Mouse (Mus musculus): Measurements from ENCODE around the gene Car3. TPM values are rescaled to one million over a fixed set of nuclear protein-coding genes. Genes with fewer than 3 reads are reported as not detected.

Gene Car3
- polyA plus RNA-seq, 1 experiment from 2014 or later, result 1.2 TPM

GRCm38 (mm10) chr3:14892991-14893390, 29.7 kb downstream of the Car3 start:
- no peak overlapping the region for H3K9ac ChIP-seq (replicated peaks; ENCODE audit: low read depth, low read length)
- H3K4me1 ChIP-seq (replicated peaks; ENCODE audit: control insufficient read depth, insufficient read depth, low read length), result no peaks in the 10 kb centered on the region

DNA sequence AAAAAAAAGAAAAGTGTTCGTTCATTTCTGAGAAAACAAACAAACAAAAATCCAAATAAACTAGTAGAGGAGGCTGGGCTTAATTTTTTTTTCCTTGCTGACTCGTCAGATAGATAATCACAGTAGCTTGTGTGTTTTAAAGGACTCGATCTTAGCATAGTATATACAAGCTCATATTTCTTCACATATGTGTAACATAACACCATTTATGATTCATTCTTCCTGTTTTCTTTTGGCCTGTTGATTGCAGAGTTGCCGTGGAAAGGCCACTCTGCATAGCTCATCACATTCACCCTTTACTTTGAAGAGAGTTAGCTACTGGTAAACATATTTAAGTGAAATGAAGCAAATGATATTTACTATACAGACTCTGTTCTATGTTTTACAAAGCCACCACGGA, 30.4 kb downstream of the Car3 start:
- Histone ChIP-seq H3K4me2 (ENCODE audit: low read length) (no peak overlapping the region), H3K36me3 (ENCODE audit: control insufficient read depth, insufficient read depth) (no peaks in the 10 kb centered on the region), H3K27me3 (replicated peaks; ENCODE audit: control insufficient read depth, insufficient read depth, low read length) (no peaks in the 10 kb centered on the region), H3K9ac (replicated peaks; ENCODE audit: low read depth, low read length) (no peak overlapping the region), H3K27ac (ENCODE audit: low read length) (no peak overlapping the region), H3K9me3 (ENCODE audit: control insufficient read depth, low read length) (no peaks in the 10 kb centered on the region), H3K4me1 (replicated peaks; ENCODE audit: control insufficient read depth, insufficient read depth, low read length) (no peaks in the 10 kb centered on the region), H3K4me3 (replicated peaks; ENCODE audit: low read length) (no peak overlapping the region)
- 76% methylated on average over 5 of the region's 5 CpGs for WGBS
- ATAC-seq, result no peak

More at GRCm38 (mm10) chr3:14892991-14893390, 29.7 kb downstream of the Car3 start:
- Histone ChIP-seq H3K36me3 (ENCODE audit: control insufficient read depth, insufficient read depth) (no peaks in the 10 kb centered on the region), H3K9me3 (ENCODE audit: control insufficient read depth, low read length) (no peaks in the 10 kb centered on the region), H3K27me3 (replicated peaks; ENCODE audit: control insufficient read depth, insufficient read depth, low read length) (no peaks in the 10 kb centered on the region), H3K27ac (ENCODE audit: low read length) (no peak overlapping the region), H3K4me2 (ENCODE audit: low read length) (no peak overlapping the region), H3K4me3 (replicated peaks; ENCODE audit: low read length) (no peak overlapping the region)
- no peak for ATAC-seq
- 84% methylated on average over 3 of the region's 3 CpGs for WGBS

DNA sequence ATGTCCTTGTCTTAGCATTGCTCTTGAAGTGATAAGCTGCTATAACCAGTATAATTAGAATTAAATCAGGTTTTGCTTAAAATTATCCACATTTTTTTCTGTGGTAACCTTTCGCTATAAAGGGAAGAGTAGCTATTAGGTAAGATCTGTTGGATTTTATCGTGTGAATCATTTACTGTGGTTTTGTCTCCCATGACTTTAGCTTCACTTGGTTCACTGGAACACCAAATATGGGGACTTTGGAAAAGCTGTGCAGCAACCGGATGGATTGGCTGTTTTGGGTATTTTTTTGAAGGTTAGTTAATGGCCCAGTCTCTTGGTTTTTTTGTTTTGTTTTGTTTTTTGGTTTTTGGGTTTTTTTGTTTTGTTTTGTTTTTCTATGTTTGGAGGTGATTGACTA, 32.0 kb downstream of the Car3 start:
- Histone ChIP-seq H3K4me1 (replicated peaks; ENCODE audit: control insufficient read depth, insufficient read depth, low read length) (no peaks in the 10 kb centered on the region), H3K9me3 (ENCODE audit: control insufficient read depth, low read length) (no peaks in the 10 kb centered on the region), H3K27me3 (replicated peaks; ENCODE audit: control insufficient read depth, insufficient read depth, low read length) (no peaks in the 10 kb centered on the region), H3K36me3 (ENCODE audit: control insufficient read depth, insufficient read depth) (no peaks in the 10 kb centered on the region), H3K27ac (ENCODE audit: low read length) (no peak overlapping the region), H3K4me3 (replicated peaks; ENCODE audit: low read length) (no peak overlapping the region), H3K9ac (replicated peaks; ENCODE audit: low read depth, low read length) (no peak overlapping the region), H3K4me2 (ENCODE audit: low read length) (no peak overlapping the region)
- ATAC-seq, result no peak
- WGBS, result 93% methylated on average over 3 of the region's 3 CpGs

DNA sequence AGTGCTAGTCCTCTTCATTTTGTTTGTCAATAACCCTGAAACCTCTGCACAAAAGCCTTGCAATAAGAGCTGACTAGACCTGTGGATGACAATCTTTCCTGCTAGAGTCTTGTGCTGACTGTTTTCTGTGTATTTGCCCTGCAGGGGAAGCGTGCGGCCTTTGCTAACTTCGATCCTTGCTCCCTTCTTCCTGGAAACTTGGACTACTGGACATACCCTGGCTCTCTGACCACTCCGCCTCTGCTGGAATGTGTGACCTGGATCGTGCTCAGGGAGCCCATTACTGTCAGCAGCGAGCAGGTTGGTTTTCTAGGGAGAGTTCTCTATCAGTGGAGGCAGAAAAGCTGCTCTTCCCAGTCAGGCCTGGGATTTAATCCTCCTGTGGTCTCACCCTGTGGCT, 34.5 kb downstream of the Car3 start:
- ATAC-seq, result no peak

GRCm38 (mm10) chr3:14903380-14903779, 40.1 kb downstream of the Car3 start:
- H3K27me3 ChIP-seq (replicated peaks; ENCODE audit: control insufficient read depth, insufficient read depth, low read length), result no peaks in the 10 kb centered on the region
- H3K4me2 ChIP-seq (ENCODE audit: low read length), result no peak overlapping the region
- no peak overlapping the region for H3K9ac ChIP-seq (replicated peaks; ENCODE audit: low read depth, low read length)
- H3K27ac ChIP-seq (ENCODE audit: low read length), result no peak overlapping the region
- ATAC-seq, result no peak
- no peaks in the 10 kb centered on the region for H3K4me1 ChIP-seq (replicated peaks; ENCODE audit: control insufficient read depth, insufficient read depth, low read length)
- H3K9me3 ChIP-seq (ENCODE audit: control insufficient read depth, low read length), result no peaks in the 10 kb centered on the region
- H3K4me3 ChIP-seq (replicated peaks; ENCODE audit: low read length), result no peak overlapping the region
- 86% methylated on average over 3 of the region's 3 CpGs for WGBS
- H3K36me3 ChIP-seq (ENCODE audit: control insufficient read depth, insufficient read depth), result no peaks in the 10 kb centered on the region

More for the DNA sequence above, 34.5 kb downstream of the Car3 start:
- no peaks in the 10 kb centered on the region for H3K36me3 ChIP-seq (ENCODE audit: control insufficient read depth, insufficient read depth)
- WGBS, result 75% methylated on average over 6 of the region's 6 CpGs
- no peak overlapping the region for H3K9ac ChIP-seq (replicated peaks; ENCODE audit: low read depth, low read length)
- no peaks in the 10 kb centered on the region for H3K9me3 ChIP-seq (ENCODE audit: control insufficient read depth, low read length)
- no peaks in the 10 kb centered on the region for H3K4me1 ChIP-seq (replicated peaks; ENCODE audit: control insufficient read depth, insufficient read depth, low read length)
- no peak overlapping the region for H3K4me3 ChIP-seq (replicated peaks; ENCODE audit: low read length)
- H3K27ac ChIP-seq (ENCODE audit: low read length), result no peak overlapping the region
- H3K27me3 ChIP-seq (replicated peaks; ENCODE audit: control insufficient read depth, insufficient read depth, low read length), result no peaks in the 10 kb centered on the region
- no peak overlapping the region for H3K4me2 ChIP-seq (ENCODE audit: low read length)

- Histone ChIP-seq H3K27me3 (replicated peaks; ENCODE audit: control insufficient read depth, insufficient read depth, low read length) (no peaks in the 10 kb centered on the region), H3K27ac (ENCODE audit: low read length) (no peak overlapping the region), H3K4me2 (ENCODE audit: low read length) (no peak overlapping the region), H3K36me3 (ENCODE audit: control insufficient read depth, insufficient read depth) (no peaks in the 10 kb centered on the region), H3K4me3 (replicated peaks; ENCODE audit: low read length) (no peak overlapping the region), H3K9me3 (ENCODE audit: control insufficient read depth, low read length) (no peaks in the 10 kb centered on the region), H3K9ac (replicated peaks; ENCODE audit: low read depth, low read length) (no peak overlapping the region), H3K4me1 (replicated peaks; ENCODE audit: control insufficient read depth, insufficient read depth, low read length) (no peaks in the 10 kb centered on the region)
- ATAC-seq, result no peak
- WGBS, result 88% methylated on average over 3 of the region's 3 CpGs
These were observed 40.9 kb downstream of the Car3 start for GRCm38 (mm10) chr3:14904165-14904564.

GRCm38 (mm10) chr3:14907271-14907670, 44.0 kb downstream of the Car3 start:
- Histone ChIP-seq H3K4me2 (ENCODE audit: low read length) (no peak overlapping the region), H3K9me3 (ENCODE audit: control insufficient read depth, low read length) (no peaks in the 10 kb centered on the region), H3K27me3 (replicated peaks; ENCODE audit: control insufficient read depth, insufficient read depth, low read length) (no peaks in the 10 kb centered on the region), H3K36me3 (ENCODE audit: control insufficient read depth, insufficient read depth) (no peaks in the 10 kb centered on the region), H3K4me1 (replicated peaks; ENCODE audit: control insufficient read depth, insufficient read depth, low read length) (no peaks in the 10 kb centered on the region), H3K27ac (ENCODE audit: low read length) (no peak overlapping the region), H3K9ac (replicated peaks; ENCODE audit: low read depth, low read length) (no peak overlapping the region), H3K4me3 (replicated peaks; ENCODE audit: low read length) (no peak overlapping the region)
- no peak for ATAC-seq
- WGBS, result 26% methylated on average over 1 of the region's 1 CpGs

GRCm38 (mm10) chr3:14911992-14912582, 48.8 kb downstream of the Car3 start:
- H3K9me3 ChIP-seq (ENCODE audit: control insufficient read depth, low read length), result no peaks in the 10 kb centered on the region
- no peaks in the 10 kb centered on the region for H3K4me1 ChIP-seq (replicated peaks; ENCODE audit: control insufficient read depth, insufficient read depth, low read length)
- H3K4me2 ChIP-seq (ENCODE audit: low read length), result no peak overlapping the region
- WGBS, result 90% methylated on average over 4 of the region's 4 CpGs
- H3K9ac ChIP-seq (replicated peaks; ENCODE audit: low read depth, low read length), result no peak overlapping the region
- H3K27ac ChIP-seq (ENCODE audit: low read length), result no peak overlapping the region
- ATAC-seq, result no peak
- H3K27me3 ChIP-seq (replicated peaks; ENCODE audit: control insufficient read depth, insufficient read depth, low read length), result no peaks in the 10 kb centered on the region
- H3K36me3 ChIP-seq (ENCODE audit: control insufficient read depth, insufficient read depth), result no peaks in the 10 kb centered on the region
- no peak overlapping the region for H3K4me3 ChIP-seq (replicated peaks; ENCODE audit: low read length)

DNA sequence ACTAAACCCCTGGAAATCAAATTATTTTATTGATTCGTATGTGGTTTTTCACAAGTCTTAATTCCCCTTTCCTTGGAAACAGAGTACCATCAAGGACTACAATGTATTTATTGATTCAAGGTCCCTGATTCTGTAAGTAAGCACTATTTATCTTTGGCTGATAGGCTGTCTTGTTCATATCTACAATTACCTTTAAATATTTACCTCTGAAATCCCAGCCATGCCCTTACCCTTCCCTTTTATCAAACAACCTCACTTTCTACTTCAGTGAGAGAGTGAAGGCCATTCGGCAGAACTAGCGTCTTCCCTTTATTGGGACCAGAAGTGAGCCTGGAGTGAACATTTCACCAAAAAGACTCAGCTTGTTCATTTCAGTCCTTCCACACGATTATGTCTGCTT, 50.5 kb downstream of the Car3 start:
- WGBS, result 92% methylated on average over 4 of the region's 4 CpGs
- no peak overlapping the region for H3K4me3 ChIP-seq (replicated peaks; ENCODE audit: low read length)
- ATAC-seq, result no peak
- no peaks in the 10 kb centered on the region for H3K27me3 ChIP-seq (replicated peaks; ENCODE audit: control insufficient read depth, insufficient read depth, low read length)
- H3K36me3 ChIP-seq (ENCODE audit: control insufficient read depth, insufficient read depth), result no peaks in the 10 kb centered on the region
- H3K9ac ChIP-seq (replicated peaks; ENCODE audit: low read depth, low read length), result no peak overlapping the region
- no peak overlapping the region for H3K27ac ChIP-seq (ENCODE audit: low read length)
- no peaks in the 10 kb centered on the region for H3K4me1 ChIP-seq (replicated peaks; ENCODE audit: control insufficient read depth, insufficient read depth, low read length)
- H3K9me3 ChIP-seq (ENCODE audit: control insufficient read depth, low read length), result no peaks in the 10 kb centered on the region
- no peak overlapping the region for H3K4me2 ChIP-seq (ENCODE audit: low read length)

DNA sequence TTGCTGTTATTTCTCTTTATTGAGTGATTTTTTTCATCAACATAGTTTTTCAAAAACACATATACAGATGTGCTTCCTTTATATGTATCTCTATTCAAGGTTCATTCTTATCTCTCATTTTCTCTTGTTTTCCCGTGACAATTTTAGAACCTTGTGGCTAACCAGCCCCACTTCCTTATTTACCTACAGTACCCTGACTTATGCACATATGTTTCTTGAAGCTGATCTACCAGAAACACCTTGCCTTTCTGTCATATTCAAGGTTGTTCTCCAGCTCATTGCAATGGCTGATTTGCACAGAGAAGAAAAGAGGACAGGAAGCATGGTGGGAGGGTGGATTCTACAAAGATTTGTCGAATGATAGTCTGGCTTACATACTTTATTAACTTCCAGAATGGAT, 52.0 kb downstream of the Car3 start:
- H3K9ac ChIP-seq (replicated peaks; ENCODE audit: low read depth, low read length), result no peak overlapping the region
- H3K9me3 ChIP-seq (ENCODE audit: control insufficient read depth, low read length), result no peaks in the 10 kb centered on the region
- H3K27me3 ChIP-seq (replicated peaks; ENCODE audit: control insufficient read depth, insufficient read depth, low read length), result no peaks in the 10 kb centered on the region
- no peak overlapping the region for H3K4me3 ChIP-seq (replicated peaks; ENCODE audit: low read length)
- WGBS, result 99% methylated on average over 2 of the region's 2 CpGs
- H3K4me1 ChIP-seq (replicated peaks; ENCODE audit: control insufficient read depth, insufficient read depth, low read length), result no peaks in the 10 kb centered on the region
- no peak overlapping the region for H3K27ac ChIP-seq (ENCODE audit: low read length)
- H3K4me2 ChIP-seq (ENCODE audit: low read length), result no peak overlapping the region
- no peak for ATAC-seq
- no peaks in the 10 kb centered on the region for H3K36me3 ChIP-seq (ENCODE audit: control insufficient read depth, insufficient read depth)
